Mouse (Mus musculus): Measurements from ENCODE around the gene Vmn1r198.
"Not testable (repeated sequence)": the region's sequence is repeated elsewhere in the genome, so short reads cannot be mapped to it uniquely, and the experiment has no call there.

The Vmn1r198 gene

GRCm38 (mm10) chr13:22379518-22379917 is 29.4 kb downstream of the Vmn1r198 start, which contains the start of gene Vmn1r199:
Vmn1r199 (plus strand) TSS chr13:22379818.
- Histone ChIP-seq H3K36me3 (ENCODE audit: insufficient read depth, low read length) (no peaks in the 10 kb centered on the region), H3K9me3 (ENCODE audit: low read length) (0 out of 2 replicates have a peak, but pooled peaks cover 3% of the 10 kb centered on the region), H3K4me3 (replicated peaks; ENCODE audit: low read length) (no peak within 1 kb of the TSS), H3K27me3 (ENCODE audit: insufficient read depth, low read length) (no peaks in the 10 kb centered on the region), H3K4me1 (replicated peaks; ENCODE audit: low read depth, low read length) (no peaks in the 10 kb centered on the region)
- TF ChIP-seq POU5F1 (IDR thresholded peaks at IDR 0.05; ENCODE audit: borderline replicate concordance, low read length), result no peak
- TF ChIP-seq NANOG (IDR thresholded peaks at IDR 0.05; ENCODE audit: borderline replicate concordance, low read length), result no peak
- TF ChIP-seq CTCF (conservative IDR thresholded peaks at IDR 0.05; ENCODE audit: low read length), result no peak

DNA sequence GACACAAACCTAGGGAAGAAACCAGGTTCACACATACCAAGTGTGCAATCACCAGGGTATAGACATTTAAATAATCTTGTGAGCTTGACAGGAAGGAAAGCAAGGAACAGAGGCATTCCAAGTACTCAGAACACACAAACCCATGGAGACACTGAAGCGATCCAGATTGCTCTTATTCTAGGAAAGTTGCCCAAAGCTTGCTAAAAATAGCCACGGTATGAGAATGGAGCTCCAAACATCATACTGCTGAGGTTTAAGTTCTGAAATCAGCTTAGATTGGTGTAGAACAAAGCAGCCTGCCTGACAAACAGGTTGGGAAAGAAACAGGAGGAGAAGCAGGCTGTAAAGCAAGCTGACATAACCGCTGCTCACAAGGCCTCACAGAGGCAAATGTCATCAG is 31.0 kb downstream of the Vmn1r198 start:
- H3K4me1 ChIP-seq (replicated peaks; ENCODE audit: low read depth, low read length); H3K27me3 ChIP-seq (ENCODE audit: insufficient read depth, low read length); H3K36me3 ChIP-seq (ENCODE audit: insufficient read depth, low read length); H3K9me3 ChIP-seq (ENCODE audit: low read length); H3K4me3 ChIP-seq (replicated peaks; ENCODE audit: low read length): not testable (repeated sequence)

- Histone ChIP-seq H3K4me1 (replicated peaks; ENCODE audit: low read depth, low read length) (no peaks in the 10 kb centered on the region), H3K9me3 (ENCODE audit: low read length) (no peaks in the 10 kb centered on the region), H3K27me3 (ENCODE audit: insufficient read depth, low read length) (no peaks in the 10 kb centered on the region), H3K4me3 (replicated peaks; ENCODE audit: low read length) (no peak overlapping the region), H3K36me3 (ENCODE audit: insufficient read depth, low read length) (no peaks in the 10 kb centered on the region)
- TF ChIP-seq POU5F1 (IDR thresholded peaks at IDR 0.05; ENCODE audit: borderline replicate concordance, low read length), result no peak
- no peak for TF ChIP-seq CTCF (conservative IDR thresholded peaks at IDR 0.05; ENCODE audit: low read length)
- TF ChIP-seq NANOG (IDR thresholded peaks at IDR 0.05; ENCODE audit: borderline replicate concordance, low read length), result no peak
Measured at GRCm38 (mm10) chr13:22383401-22383800, 33.2 kb downstream of the Vmn1r198 start.

DNA sequence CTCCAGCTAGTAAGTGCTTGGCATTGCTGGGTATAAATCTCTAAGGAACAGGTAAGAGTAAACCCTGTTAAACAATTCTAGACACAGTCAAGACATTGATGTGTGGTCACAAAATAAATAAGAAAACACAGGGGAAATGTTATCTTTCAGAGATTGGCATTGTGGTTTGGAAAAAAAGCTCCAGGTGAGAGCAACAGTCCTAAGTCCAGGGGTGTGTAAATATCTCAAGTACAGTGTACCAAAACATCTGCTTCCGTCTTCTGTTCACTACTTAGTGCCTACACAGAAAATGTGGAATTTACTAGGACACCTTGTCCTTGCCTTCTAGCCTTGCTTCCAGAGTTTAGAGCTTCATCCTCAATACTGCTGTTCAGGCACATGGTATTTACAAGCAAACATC is 36.9 kb downstream of the Vmn1r198 start:
- H3K4me3 ChIP-seq (replicated peaks; ENCODE audit: low read length), result no peak overlapping the region
- H3K4me1 ChIP-seq (replicated peaks; ENCODE audit: low read depth, low read length), result no peaks in the 10 kb centered on the region
- H3K9me3 ChIP-seq (ENCODE audit: low read length), result no peaks in the 10 kb centered on the region
- TF ChIP-seq CTCF (conservative IDR thresholded peaks at IDR 0.05; ENCODE audit: low read length) (no peak), NANOG (IDR thresholded peaks at IDR 0.05; ENCODE audit: borderline replicate concordance, low read length) (no peak), POU5F1 (IDR thresholded peaks at IDR 0.05; ENCODE audit: borderline replicate concordance, low read length) (no peak)
- H3K36me3 ChIP-seq (ENCODE audit: insufficient read depth, low read length), result no peaks in the 10 kb centered on the region
- H3K27me3 ChIP-seq (ENCODE audit: insufficient read depth, low read length), result no peaks in the 10 kb centered on the region

GRCm38 (mm10) chr13:22390073-22390472 is 39.9 kb downstream of the Vmn1r198 start, which contains the start of gene Vmn1r200:
Vmn1r200 (plus strand) TSS chr13:22390373.
- H3K4me3 ChIP-seq (replicated peaks; ENCODE audit: low read length), result no peak within 1 kb of the TSS
- H3K27me3 ChIP-seq (ENCODE audit: insufficient read depth, low read length), result no peaks in the 10 kb centered on the region
- no peaks in the 10 kb centered on the region for H3K36me3 ChIP-seq (ENCODE audit: insufficient read depth, low read length)
- TF ChIP-seq POU5F1 (IDR thresholded peaks at IDR 0.05; ENCODE audit: borderline replicate concordance, low read length) (no peak), NANOG (IDR thresholded peaks at IDR 0.05; ENCODE audit: borderline replicate concordance, low read length) (no peak), CTCF (conservative IDR thresholded peaks at IDR 0.05; ENCODE audit: low read length) (no peak)
- no peaks in the 10 kb centered on the region for H3K9me3 ChIP-seq (ENCODE audit: low read length)
- no peaks in the 10 kb centered on the region for H3K4me1 ChIP-seq (replicated peaks; ENCODE audit: low read depth, low read length)

DNA sequence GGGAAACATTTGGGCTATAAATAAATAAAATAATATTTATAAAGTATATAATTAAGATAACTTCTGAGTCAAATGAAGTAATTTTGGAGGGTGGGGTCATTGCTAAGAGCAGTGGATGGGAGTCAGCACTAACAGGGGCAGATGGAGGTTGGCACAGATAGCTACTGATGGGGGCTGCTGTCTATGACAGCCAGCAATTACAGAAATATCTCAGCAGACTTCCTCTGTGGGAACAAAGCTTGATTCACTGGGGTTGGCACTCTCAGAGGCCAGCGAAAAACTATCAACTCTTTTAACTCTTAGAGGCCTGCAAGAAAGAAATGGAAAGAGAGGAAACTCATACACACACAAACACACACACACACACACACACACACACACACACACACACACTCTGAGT is 52.8 kb downstream of the Vmn1r198 start:
- Histone ChIP-seq H3K27me3 (ENCODE audit: insufficient read depth, low read length) (no peaks in the 10 kb centered on the region), H3K4me3 (replicated peaks; ENCODE audit: low read length) (no peak overlapping the region), H3K4me1 (replicated peaks; ENCODE audit: low read depth, low read length) (no peaks in the 10 kb centered on the region), H3K36me3 (ENCODE audit: insufficient read depth, low read length) (no peaks in the 10 kb centered on the region), H3K9me3 (ENCODE audit: low read length) (peaks cover 44% of the 10 kb centered on the region)
- TF ChIP-seq CTCF (conservative IDR thresholded peaks at IDR 0.05; ENCODE audit: low read length) (no peak), POU5F1 (IDR thresholded peaks at IDR 0.05; ENCODE audit: borderline replicate concordance, low read length) (no peak), NANOG (IDR thresholded peaks at IDR 0.05; ENCODE audit: borderline replicate concordance, low read length) (no peak)

All from E14TG2a.4 (cell line).